Mouse (Mus musculus) mesoderm, embryonic 11.5 days (tissue): Measurements from ENCODE around the gene Tmem132a.

Source experiments
- DNase-seq: peaks from one replicate; pipeline ENCODE4 v3.0.0-alpha.2; 2012; ENCODE audit warnings: low read depth, low spot score

The Tmem132a gene

DNA sequence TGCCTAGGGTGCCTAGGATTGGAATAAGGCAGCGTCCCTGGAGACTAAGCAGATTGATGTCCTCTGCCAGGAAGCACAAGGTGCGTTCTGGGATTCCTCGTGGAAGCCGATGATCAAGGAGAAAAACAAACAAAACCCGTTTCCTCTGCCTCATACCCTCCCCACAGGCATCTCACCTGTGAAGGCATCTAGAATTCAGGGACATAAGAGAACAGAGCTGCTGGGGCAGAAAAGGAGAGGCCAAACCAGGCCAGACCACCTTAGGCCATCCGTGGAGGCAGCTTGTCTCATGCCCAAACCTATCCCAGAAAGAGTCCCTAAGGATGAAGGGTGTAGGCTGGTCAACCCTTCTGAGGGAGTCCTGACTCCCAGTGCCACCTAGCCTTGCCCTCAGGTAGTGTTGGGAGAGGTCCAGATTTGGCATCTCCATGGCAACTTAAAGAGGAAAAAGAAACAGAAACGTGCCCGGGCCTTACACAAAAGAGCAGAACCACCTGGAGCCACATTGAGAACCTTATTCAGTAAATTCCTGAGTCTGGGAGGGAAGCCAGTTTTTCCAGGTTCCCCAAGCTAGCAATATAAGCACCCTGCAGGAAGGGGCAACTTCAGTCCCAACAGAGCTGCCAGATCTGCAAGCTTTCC is at the start of gene Tmem132a:
TSS of gene Tmem132a (minus strand) at position 55 of the 642 bp plus-strand sequence.
- DNase-seq: no peak

DNA sequence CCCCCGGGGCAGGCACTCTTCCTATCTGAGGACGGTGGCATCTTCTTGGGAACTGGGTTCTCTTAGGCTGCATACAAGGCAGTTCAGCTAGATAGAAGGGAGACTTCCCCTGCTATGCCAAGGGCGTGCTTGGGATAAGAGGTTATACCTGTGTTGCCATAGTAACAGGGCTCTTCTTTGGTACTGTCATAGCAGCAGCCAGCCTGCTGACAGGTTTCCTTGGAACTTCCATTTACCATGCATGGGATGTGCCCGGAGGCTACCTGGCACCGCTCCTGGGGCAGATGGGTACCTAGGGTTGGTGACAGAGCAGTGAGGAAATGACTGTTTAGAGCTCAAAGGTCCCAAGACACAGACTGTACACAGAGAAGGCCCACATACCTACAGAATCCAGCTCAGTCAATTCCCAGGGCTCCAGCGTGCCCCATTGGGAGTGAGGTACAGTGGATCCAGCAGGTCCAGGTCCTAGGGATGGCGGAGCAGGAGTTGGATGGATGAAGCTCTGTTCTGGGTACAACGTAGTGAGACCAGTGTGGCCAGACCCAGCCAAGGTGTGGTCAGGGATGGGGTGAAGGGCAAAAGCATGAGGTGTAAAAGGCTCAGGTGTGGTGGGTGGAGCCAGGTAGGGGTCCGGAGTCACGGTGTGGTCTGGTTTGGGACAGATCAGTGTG is 48.7 kb upstream of the Tmem132a start:
- no peak for DNase-seq

DNA sequence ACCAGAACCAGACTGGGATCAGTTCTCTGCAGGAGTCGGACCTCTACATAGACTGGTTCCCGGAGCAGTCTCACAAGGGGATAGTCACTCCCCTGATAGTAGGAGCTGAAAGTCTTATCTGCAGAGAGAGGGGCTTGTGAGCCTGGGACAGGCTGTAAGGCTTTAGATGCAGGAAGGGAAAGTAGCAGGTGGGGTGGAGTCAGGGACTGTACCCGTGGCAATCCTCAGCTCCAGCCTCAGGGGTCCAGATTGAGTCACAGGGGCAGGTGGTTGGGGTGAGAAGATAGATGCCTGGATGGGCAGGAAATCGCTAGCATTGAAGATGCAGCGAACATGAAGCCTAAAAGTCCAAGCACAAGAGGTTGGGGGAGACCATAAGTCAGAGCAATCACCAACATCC is 46.8 kb upstream of the Tmem132a start:
- DNase-seq: no peak

DNA sequence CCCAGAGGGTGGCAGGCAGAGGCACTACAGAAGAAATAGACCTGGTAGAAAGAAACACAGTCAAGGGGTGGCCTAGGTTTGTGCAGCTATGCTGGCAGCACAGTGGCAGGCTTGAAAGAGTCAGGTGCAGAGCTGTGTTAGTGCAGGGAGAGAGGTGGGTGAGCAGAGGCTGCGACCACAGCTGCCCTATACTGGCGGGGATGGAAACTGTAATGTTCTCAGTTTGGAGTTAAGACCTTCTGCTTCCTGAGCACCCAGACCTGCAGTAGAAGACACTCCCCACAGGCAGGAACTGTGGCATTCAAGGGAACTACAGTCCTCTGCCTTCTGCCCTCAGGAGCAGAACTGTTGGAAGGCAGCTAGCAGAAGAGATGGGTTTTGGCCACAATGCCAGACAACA is 45.1 kb upstream of the Tmem132a start:
- no peak for DNase-seq

DNA sequence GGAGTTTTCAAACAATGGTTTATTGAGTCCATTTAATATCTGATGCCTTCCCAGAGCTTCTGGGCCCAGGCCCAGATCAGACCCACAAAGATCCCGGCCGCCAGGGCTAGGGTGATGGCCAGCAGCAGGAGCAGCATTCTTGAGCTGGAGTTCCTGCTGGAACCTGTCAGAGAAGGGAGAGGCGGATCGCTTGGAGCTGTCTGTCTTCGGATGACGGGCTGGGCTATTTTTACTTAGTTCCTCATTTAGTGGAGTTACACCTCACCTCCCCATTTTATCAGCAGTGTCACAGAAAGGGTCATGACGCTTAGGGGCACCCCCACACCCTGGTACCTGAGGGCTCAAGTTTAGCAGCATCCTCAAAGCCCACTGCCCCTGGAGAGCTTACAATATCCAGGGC is 44.6 kb upstream of the Tmem132a start:
- no peak for DNase-seq

DNA sequence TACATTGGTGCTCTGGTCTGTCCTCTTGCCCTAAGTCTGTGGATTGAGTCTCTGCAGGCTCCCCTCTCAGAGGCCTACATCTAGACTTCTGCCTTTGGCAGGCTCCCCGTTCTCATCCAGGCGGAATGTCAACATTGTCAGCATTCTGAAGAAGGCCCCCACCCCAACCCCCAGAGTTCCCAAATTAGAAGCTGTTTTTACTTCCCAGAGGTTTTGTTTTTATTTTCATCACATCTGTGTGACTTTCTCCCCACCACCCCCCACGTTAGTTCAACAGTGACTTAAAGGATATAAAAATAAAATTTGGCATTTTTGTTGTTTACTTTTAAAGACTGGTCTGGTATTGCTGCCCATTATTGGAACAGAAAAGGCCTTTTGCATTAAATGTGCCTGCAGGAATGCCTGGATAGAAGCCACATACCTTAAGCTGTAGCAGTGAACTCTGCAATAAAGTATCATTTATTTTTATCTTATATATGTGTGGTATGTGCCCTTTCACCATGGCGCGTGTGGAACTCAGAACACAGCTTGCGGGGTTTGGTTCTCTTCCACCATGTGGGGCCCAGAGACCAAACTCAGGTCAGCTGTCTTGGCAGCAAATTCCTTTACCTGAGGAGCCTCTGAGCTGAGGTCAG is 39.5 kb upstream of the Tmem132a start:
- peak; percentile 15 for DNase-seq

DNA sequence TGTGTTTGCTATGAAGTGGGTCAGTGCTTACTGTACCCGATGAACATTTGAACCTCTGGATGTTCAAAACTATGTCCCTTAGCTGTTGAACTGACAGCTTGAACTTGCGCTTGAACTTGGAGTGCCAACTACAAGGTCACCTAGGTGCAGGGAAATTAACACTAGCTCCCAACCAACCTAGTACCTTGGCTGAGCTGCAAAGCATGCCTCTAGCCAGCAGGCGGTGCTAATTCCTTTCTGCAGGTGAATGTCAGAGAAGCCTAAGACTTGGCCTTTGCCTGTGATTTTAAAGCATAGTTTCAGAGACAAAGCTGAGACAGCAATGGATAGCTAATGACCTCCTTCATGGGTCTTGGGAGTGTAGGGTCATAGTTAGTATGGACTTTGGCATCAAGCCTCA is 38.2 kb upstream of the Tmem132a start:
- peak; percentile 41 for DNase-seq

DNA sequence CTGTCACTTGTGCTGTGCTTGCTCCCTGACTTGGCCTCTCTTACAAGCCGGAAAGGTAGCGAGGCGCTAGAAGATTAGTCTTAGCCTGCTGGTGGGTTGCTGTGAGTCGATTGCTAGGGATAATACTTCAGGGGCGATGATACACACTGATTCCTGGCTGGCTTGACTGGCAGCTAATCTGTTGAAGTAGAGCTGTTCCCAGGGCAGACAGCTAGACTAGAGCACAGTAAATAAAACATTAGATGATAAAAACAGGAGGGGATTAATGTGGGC is 35.9 kb upstream of the Tmem132a start:
- DNase-seq: no peak

DNA sequence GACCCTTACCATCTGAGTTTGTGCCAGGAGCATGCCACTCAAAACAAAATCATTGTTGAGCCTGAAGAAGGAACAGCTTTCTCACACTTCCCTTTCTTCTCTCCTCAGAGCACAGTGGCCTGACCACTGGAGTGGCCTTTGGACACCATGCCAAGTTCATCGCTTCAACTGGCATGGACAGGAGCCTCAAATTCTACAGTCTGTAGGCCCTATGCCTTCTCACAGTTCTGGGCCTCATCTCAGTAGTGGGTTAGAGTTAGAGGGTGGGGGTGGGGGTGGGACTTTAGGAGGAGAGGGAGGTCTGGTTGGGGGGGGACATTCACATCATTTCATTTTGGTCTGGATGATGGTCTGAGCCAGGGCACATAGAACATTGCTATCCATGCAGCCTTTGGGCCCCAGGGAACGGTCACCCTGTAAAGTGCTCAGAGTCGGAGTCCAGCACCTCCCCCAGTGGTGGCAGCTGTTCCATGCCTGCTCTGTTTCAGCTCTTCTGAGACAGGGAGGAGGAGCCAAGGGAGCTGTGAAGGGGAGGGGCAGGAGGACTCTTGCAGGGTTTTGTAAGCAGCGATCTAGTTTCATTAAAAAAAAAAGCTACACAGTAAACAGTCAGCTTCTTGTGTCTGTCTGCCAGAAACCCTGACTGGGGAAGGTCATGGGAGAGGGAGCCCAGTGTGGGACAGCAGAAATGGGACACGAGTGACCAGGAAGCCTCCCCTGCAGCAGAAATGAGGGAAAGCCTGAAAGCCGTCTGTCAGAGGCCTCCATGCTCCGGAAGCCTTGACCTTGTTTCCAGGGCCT is 35.4 kb upstream of the Tmem132a start:
- DNase-seq: no peak

DNA sequence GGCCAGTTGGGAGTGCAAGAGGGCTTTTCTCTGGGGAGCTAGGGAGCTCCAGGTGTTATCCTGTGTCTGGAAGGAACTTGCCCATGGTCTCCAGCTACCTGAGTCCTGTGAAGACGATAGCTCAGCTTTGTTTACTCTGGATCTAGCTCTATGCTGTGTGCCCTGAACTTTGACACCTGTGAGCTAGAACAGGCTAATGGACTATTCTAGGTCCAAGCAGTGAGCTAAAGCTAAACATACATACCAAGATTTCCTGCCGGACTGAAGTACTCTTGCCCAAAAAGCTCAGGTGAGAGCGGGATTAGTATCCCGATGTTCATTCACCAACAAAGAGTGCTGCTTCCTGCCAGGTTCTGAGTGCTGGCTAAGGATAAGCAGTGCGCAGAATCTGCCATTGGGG is 34.8 kb upstream of the Tmem132a start:
- no peak for DNase-seq

DNA sequence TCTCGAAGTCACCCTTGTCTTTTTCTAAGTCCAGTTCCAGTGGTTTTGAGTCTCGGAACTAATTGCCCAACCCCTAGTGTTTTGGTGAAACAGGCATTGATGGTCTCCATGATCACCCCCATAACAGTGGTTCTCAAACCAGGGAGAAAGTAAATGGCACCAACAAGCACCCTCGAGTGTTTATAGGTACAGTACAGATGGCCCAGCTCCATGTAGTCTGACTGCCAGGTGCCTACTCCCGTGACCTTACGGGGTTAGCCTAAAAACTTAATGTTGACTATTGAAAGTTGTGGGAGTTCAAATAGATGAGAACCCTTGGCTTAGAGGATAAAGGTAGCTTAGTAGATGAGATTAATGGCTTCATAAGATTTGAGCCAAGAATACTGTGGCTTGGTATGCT is 31.3 kb upstream of the Tmem132a start:
- no peak for DNase-seq

DNA sequence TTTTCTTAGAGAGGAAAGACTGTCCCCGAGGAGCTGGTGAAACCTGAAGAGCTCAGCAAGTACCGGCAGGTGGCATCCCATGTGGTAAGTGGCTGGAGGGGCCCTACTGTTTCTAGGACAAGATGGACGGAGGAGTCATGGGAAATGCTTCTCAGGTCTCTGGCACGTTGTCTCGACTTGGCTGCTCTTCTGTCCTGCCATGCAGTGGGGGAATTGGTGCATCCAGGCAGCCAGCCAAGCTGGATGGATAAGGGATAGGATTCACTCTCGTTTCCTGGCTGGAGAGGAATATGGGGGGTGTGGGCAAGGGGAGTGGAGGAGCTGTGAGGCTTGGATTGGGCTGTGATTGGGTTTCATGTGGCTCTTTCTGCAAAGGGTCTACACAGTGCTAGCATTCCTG is 30.6 kb upstream of the Tmem132a start:
- no peak for DNase-seq

DNA sequence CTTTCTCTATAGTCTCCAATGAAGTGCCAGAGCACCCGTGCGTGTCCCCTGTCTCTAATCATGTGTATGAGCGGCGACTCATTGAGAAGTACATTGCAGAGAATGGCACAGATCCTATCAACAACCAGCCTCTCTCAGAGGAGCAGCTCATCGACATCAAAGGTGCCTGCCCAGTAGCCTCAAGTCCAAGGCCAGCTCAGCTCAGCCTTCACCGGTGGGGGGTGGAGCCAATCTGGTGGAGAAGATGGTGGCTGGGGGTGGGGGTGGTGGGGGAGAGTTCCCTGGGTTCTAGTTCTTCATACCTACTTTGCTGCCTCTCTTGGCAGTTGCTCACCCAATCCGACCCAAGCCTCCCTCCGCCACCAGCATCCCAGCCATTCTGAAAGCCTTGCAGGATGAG is 27.8 kb upstream of the Tmem132a start:
- DNase-seq: no peak

DNA sequence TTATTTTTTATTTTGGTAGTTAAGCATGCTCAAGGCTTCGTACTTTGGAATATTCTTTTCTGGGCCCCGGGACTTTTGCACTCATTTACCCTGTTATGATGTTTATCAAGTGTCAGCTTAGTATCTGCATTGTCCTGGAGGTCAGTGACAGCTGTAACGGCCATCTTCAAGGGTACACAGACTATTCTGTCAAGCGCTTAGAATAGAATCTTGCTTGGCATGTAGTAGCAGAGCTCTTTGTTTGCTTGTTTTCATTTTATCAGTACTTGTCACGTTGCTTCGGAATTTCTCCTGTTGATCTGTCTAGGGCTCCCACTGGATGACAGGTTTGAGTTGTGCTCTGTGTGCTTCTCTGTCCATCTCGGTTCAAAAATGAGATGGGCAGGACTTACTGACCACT is 27.1 kb upstream of the Tmem132a start:
- DNase-seq: no peak

DNA sequence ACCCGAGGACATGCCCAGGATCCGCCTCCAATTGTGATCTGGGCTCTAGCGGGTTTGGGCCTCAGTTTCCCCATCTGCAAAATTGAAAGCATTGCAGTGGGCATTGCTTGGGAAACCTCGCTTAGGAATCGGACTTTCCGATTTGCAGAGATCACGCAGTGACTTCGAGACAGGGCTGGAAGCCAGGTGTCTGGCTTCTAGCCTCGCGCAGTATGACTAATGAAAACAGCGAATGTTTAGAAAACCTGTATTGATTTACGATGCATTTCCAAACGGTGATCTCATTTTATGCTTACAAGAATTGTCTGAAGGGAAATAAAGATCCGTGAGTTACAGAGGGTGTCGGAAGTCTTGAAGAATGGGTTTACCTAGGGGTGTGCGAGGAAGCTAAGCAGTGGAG is 26.0 kb upstream of the Tmem132a start:
- DNase-seq: peak; percentile 36

DNA sequence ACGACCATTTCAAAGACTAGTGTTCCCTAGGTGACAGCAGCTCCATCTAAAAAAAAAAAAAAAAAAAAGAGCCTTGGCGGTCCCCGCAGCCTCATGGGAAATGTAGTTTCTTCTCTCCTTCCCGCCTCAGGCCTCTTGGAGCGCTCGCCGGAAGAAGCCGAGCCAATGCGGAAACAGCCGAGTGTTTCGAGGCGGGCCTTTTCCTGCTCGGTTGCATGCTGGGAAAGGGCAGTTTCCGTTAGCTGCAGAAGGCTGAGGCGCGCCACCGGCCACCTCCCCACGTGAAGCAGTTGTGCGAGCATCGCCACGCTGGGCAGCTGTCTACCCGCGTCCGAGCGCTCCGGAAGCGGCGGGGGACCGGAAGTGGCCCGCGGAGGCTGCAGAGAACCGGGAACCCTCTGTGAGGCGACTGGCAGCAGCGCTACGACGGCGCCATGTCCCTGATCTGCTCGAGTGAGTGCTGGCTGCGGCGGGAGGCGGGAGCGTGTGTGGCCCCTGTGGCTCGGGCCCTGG is 25.3 kb upstream of the Tmem132a start, which contains the start of gene Prpf19:
TSS of gene Prpf19 (plus strand) at position 216 of the 513 bp plus-strand sequence.
- peak; percentile 98 for DNase-seq

DNA sequence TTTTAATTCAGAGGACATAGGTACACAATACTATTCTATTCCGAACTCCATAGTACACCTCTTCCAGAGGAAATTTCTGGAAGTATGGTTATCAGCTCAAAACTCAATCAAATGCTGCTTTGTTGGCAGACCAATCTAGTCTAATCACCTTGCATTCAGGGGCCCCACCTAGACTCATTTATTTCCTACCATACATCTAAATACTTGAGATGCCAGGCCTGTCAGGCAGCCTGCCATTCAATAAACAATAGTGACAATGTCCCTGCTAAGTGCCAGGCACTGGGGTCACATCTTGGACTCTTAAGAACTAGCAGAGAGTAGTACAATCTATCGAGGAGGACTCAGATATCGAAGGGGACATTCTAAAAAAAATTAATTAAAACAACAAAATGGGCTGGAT is 22.5 kb upstream of the Tmem132a start:
- no peak for DNase-seq

DNA sequence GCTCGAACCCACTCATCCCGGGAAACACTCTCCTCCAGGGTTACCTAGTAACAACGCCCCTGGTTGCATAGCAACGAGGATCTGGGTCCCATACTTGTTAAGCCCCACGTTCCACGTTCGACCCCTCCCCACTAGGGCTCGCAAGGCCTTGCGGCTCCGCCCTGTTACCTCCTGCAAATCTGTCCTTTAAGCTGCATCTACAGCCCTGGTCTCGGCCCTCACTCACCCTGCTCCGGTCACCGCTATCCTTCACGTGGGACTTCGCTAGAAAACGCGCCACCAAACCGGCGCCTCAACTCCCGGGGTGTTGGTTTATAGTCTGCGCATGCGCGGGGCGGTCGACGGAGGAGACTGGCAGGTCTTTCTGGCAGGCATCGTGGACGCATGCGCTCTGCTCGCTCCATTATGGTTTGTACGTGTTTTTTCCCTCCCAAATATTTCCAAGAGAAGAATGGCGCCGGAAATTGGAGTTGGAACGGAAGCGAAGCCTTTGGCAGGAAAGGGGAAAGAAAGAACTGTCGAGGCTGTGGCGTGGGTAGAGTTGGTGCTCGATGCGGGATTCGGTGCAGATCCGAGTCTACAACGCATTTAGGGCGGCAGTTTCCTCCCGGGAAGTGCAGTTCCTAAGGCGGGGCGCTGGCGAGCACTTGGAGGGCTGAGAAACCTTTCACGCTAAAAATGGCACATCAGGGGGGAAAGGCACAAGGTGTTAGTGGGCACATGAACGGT is 11.8 kb upstream of the Tmem132a start, which contains the start of gene Tmem109:
TSS of gene Tmem109 (minus strand) at position 576 of the 729 bp plus-strand sequence.
- peak; percentile 97 for DNase-seq

DNA sequence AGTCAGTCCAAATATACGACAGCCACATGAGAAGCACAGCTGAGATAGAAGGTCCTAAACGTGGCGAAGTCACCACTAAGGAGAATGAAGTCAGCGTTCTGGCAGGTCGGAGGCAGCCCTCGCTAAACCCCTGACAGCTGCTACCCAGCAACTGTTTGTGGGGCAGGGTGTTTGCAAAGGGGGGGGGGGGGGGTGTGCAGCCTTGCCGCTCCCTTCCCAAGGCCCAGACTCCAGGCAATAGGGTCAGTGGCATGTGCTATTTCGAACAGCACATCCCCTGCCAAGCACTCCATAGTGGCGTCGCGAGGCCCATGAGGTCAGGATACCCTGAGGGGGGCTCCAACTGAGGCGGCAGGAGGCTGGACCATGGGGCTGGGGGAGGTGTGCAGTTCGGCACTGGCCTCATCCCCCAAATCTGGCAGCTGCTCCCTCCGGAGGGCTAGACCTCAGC is 11.3 kb upstream of the Tmem132a start:
- DNase-seq: no peak

DNA sequence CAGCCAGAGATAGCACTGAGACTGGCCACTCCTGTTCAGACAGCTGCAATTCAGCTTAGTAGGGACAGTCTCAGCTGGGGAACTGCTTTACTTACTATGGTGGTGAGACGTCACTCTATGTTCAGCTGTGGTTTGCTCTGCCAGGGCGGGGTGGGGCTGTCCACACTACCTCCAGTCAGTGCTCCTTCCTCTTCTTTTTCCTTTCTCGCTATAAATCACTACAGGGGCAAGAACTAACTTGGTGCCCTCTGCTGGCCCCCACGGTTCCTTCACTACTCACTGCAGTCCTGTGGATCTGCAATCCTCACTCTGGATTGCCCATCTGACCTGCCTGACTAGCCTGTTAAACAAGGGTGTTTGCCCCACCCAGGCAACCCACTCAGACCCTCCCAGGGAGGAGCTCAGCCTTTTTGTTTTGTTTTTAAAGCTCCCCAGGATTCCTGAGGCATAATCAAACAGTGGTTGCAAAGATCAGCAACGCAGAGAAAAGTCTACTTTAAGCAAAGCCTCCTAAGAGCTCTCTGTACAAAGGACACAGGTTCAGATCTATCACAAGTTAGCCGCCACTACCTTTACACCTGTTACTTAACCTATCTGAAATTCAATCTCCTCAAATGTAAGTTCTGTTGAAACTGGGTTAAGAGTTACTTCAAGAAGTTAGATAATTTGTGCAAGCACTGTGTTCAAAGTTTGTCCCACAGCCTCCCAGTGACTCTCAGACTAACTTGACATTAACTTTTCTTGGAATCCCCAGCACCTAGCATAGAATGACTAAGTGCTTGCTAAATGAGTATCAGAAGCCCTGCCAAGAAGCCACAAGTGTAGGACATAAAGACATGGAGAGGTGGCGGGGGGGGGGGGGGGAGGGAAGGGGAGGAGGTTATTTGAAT is 10.6 kb upstream of the Tmem132a start:
- DNase-seq: no peak
